Mouse (Mus musculus): ENCODE results near the gene Fam173a. TPM values are rescaled to one million over a fixed set of nuclear protein-coding genes. Genes with fewer than 3 reads are reported as not detected.
A peak's percentile ranks its signal among the peaks of the same experiment; 100 is the strongest.

Fam173a gene
- polyA plus RNA-seq, 1 experiment from 2014 or later, result 116 TPM

DNA sequence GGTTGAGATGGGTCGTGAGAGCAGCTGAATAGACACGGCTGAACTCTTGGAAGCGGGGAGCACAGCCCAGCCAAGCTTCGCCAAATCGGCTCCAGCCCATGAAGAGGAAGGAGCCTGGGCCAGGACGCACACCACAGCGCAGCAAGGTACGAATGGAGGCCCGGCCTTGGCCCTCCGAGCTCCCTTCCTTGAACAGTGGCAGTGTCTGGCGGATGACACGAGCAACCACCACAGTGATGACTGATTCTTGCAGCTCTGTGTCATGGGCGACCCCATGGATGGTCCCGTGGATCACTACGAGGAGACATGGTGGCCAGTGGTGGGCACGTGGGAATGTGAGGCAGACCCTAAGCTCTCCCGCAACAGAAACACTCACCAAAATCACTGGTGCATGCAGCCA is 2.3 kb upstream of the Fam173a start:
- WGBS, result 80% methylated on average over 17 of the region's 17 CpGs
- ATAC-seq (no peak), DNase-seq (ENCODE audit: low spot score) (no peak)
- no peak overlapping the region for H3K4me3 ChIP-seq (ENCODE audit: low read depth, low read length)
- TF ChIP-seq EP300 (IDR thresholded peaks at IDR 0.05) (no peak), CTCF (IDR thresholded peaks at IDR 0.05) (no peak)
- no peak overlapping the region for H3K9ac ChIP-seq (replicated peaks; ENCODE audit: low read depth)
- H3K36me3 ChIP-seq (ENCODE audit: insufficient read depth, low read length), result no peaks in the 10 kb centered on the region
- H3K9me3 ChIP-seq (ENCODE audit: low read length), result no peaks in the 10 kb centered on the region
- no peak overlapping the region for H3K27ac ChIP-seq (ENCODE audit: low read length)
- no peak overlapping the region for H3K4me2 ChIP-seq (replicated peaks; ENCODE audit: low read depth, low read length)
- H3K4me1 ChIP-seq (ENCODE audit: insufficient read depth, low read depth, low read length), result peaks cover 9% of the 10 kb centered on the region; the same call in 1 of the 2 replicates
- no peaks in the 10 kb centered on the region for H3K27me3 ChIP-seq (replicated peaks; ENCODE audit: insufficient read depth, low read length)

DNA sequence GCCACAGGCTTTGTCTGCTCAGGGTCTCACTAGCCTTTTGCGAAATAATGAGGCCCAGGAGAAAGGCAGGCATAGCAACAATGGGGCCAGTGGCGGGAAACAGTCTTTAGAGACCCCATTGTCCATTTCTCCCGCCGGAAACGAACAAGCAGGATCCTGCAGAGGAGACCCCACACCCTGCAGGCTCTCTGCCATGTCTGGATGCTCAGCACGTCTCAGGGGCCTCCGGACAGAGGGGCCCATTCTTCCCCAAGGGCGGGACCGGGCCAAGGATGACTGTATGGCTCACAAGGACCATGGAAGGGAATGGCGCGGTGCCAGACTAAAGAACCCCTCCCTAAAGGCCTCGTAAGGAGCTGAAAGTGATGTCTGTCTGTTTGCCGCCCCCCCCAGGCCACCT is 1.5 kb upstream of the Fam173a start:
- Histone ChIP-seq H3K27me3 (replicated peaks; ENCODE audit: insufficient read depth, low read length) (no peaks in the 10 kb centered on the region), H3K4me1 (ENCODE audit: insufficient read depth, low read depth, low read length) (peaks cover 9% of the 10 kb centered on the region; the same call in 1 of the 2 replicates), H3K36me3 (ENCODE audit: insufficient read depth, low read length) (no peaks in the 10 kb centered on the region), H3K9me3 (ENCODE audit: low read length) (no peaks in the 10 kb centered on the region), H3K27ac (ENCODE audit: low read length) (no peak overlapping the region), H3K4me3 (ENCODE audit: low read depth, low read length) (no peak overlapping the region), H3K4me2 (replicated peaks; ENCODE audit: low read depth, low read length) (no peak overlapping the region), H3K9ac (replicated peaks; ENCODE audit: low read depth) (no peak overlapping the region)
- ATAC-seq (no peak), DNase-seq (ENCODE audit: low spot score) (no peak)
- 70% methylated on average over 13 of the region's 13 CpGs for WGBS
- no peak for TF ChIP-seq CTCF (IDR thresholded peaks at IDR 0.05)
- TF ChIP-seq EP300 (IDR thresholded peaks at IDR 0.05), result no peak

GRCm38 (mm10) chr17:25791843-25792527 is 716 bp downstream of the Fam173a start:
- H3K9me3 ChIP-seq (ENCODE audit: low read length), result no peaks in the 10 kb centered on the region
- H3K4me2 ChIP-seq (replicated peaks; ENCODE audit: low read depth, low read length), result peak overlapping the region; percentile 94
- 1% methylated on average over 45 of the region's 45 CpGs for WGBS
- peaks cover 9% of the 10 kb centered on the region; the same call in 1 of the 2 replicates for H3K4me1 ChIP-seq (ENCODE audit: insufficient read depth, low read depth, low read length)
- H3K27ac ChIP-seq (ENCODE audit: low read length), result peak overlapping the region; percentile 76
- no peaks in the 10 kb centered on the region for H3K27me3 ChIP-seq (replicated peaks; ENCODE audit: insufficient read depth, low read length)
- peak overlapping the region; percentile 68 for H3K4me3 ChIP-seq (ENCODE audit: low read depth, low read length)
- H3K36me3 ChIP-seq (ENCODE audit: insufficient read depth, low read length), result no peaks in the 10 kb centered on the region
- DNase-seq (ENCODE audit: low spot score), result peak; percentile 88
- peak; percentile 79 for ATAC-seq
- H3K9ac ChIP-seq (replicated peaks; ENCODE audit: low read depth), result peak overlapping the region; percentile 39
- TF ChIP-seq CTCF (IDR thresholded peaks at IDR 0.05) (no peak), EP300 (IDR thresholded peaks at IDR 0.05) (no peak)

DNA sequence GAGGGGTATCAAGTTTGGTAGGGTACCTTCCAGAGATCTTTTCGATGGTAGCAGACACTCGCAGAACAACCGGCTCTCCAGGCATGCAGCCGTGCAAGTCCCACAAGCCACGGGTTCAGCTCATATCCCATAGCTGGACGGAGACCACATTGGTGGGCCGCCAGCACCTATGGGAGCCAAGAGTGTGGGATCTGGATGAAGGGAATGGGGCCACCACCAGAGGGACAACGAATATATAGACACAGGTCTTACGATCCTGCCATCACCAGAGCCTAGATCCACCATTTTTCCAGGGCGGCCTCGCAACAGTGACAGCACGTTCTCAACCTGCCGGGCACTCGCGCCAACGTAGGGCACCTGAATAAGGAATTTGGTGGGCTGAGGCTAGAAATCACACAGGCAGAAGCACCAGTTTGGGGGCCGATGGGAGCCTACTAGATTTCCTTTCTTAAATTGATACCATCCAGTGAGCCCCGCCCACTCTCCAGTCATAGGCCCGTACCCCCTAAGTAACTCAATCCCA is 1.3 kb downstream of the Fam173a start:
- Histone ChIP-seq H3K27me3 (replicated peaks; ENCODE audit: insufficient read depth, low read length) (no peaks in the 10 kb centered on the region), H3K4me3 (ENCODE audit: low read depth, low read length) (peak overlapping the region; percentile 68), H3K27ac (ENCODE audit: low read length) (no peak overlapping the region), H3K9ac (replicated peaks; ENCODE audit: low read depth) (peak overlapping the region; percentile 39), H3K36me3 (ENCODE audit: insufficient read depth, low read length) (no peaks in the 10 kb centered on the region), H3K9me3 (ENCODE audit: low read length) (no peaks in the 10 kb centered on the region), H3K4me2 (replicated peaks; ENCODE audit: low read depth, low read length) (peak overlapping the region; percentile 94), H3K4me1 (ENCODE audit: insufficient read depth, low read depth, low read length) (peaks cover 9% of the 10 kb centered on the region; the same call in 1 of the 2 replicates)
- 22% methylated on average over 19 of the region's 19 CpGs for WGBS
- no peak for ATAC-seq
- no peak for DNase-seq (ENCODE audit: low spot score)
- no peak for TF ChIP-seq EP300 (IDR thresholded peaks at IDR 0.05)
- peak; percentile 18; the same call in 1 of the 2 replicates for TF ChIP-seq CTCF (IDR thresholded peaks at IDR 0.05)

DNA sequence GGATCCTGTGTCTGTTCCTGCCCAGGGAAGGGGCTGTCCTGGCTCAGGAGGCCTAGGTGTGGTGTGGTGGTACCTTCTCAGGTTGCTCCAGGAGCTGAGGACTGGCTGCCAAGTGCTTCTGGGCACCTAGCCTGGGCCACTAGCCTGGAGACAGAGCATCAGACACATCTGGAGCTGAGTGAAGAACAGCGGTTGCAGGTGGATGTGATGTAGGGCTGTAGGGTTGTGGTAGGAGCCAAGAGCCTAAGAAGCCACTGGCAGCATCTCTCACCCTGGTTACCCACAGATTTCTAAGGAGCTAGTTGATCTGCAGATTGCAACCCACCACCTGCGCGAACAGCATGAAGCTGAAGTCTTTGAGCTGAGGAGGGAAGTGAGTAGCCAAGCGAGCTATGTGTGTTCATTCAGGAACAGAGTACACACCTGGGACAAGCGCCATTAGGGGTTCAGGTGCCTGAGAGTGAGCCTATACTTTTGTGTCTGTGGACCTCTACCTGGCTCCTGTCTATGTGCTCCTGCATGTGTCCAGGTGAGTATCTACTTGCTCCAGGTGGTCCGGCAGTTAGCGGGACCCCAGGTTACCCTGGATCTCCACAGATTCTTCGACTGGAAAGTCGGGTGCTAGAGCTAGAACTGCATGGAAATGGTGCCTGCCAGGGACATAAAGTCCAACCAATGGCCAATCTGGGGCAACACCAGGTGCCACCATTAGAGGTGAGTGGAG is 5.8 kb downstream of the Fam173a start:
- Histone ChIP-seq H3K36me3 (ENCODE audit: insufficient read depth, low read length) (peaks cover 5% of the 10 kb centered on the region), H3K4me3 (ENCODE audit: low read depth, low read length) (no peak overlapping the region), H3K4me2 (replicated peaks; ENCODE audit: low read depth, low read length) (no peak overlapping the region), H3K9me3 (ENCODE audit: low read length) (no peaks in the 10 kb centered on the region), H3K27me3 (replicated peaks; ENCODE audit: insufficient read depth, low read length) (no peaks in the 10 kb centered on the region), H3K27ac (ENCODE audit: low read length) (no peak overlapping the region), H3K9ac (replicated peaks; ENCODE audit: low read depth) (no peak overlapping the region), H3K4me1 (ENCODE audit: insufficient read depth, low read depth, low read length) (peaks cover 8% of the 10 kb centered on the region; the same call in 1 of the 2 replicates)
- DNase-seq (ENCODE audit: low spot score), result no peak
- ATAC-seq, result no peak
- TF ChIP-seq EP300 (IDR thresholded peaks at IDR 0.05), result no peak
- 91% methylated on average over 9 of the region's 9 CpGs for WGBS

- no peak within 1 kb of the TSS for H3K27ac ChIP-seq (ENCODE audit: low read length)
- H3K36me3 ChIP-seq (ENCODE audit: insufficient read depth, low read length), result peaks cover 7% of the 10 kb centered on the region
- H3K27me3 ChIP-seq (replicated peaks; ENCODE audit: insufficient read depth, low read length), result no peaks in the 10 kb centered on the region
- 67% methylated on average over 3 of the region's 3 CpGs for WGBS
- H3K9me3 ChIP-seq (ENCODE audit: low read length), result no peaks in the 10 kb centered on the region
- H3K4me3 ChIP-seq (ENCODE audit: low read depth, low read length), result peak within 1 kb of the TSS; percentile 54
- no peak for ATAC-seq
- 0 out of 2 replicates have a peak within 1 kb of the TSS, but pooled peaks have one; percentile 1 for H3K9ac ChIP-seq (replicated peaks; ENCODE audit: low read depth)
- TF ChIP-seq CTCF (IDR thresholded peaks at IDR 0.05) (no peak), EP300 (IDR thresholded peaks at IDR 0.05) (no peak)
- peak within 1 kb of the TSS; percentile 65 for H3K4me2 ChIP-seq (replicated peaks; ENCODE audit: low read depth, low read length)
- peaks cover 8% of the 10 kb centered on the region; the same call in 1 of the 2 replicates for H3K4me1 ChIP-seq (ENCODE audit: insufficient read depth, low read depth, low read length)
- no peak for DNase-seq (ENCODE audit: low spot score)
Observed at GRCm38 (mm10) chr17:25786280-25786679, 6.4 kb downstream of the Fam173a start, which contains the start of gene Ccdc78. Ccdc78 (plus strand) TSS chr17:25786580.
